Mouse (Mus musculus): ENCODE data around the gene Dnah11. TPM values are rescaled to one million over a fixed set of nuclear protein-coding genes. Genes with fewer than 3 reads are reported as not detected.

Gene Dnah11
- polyA plus RNA-seq, 1 experiment from 2014 or later: 0.29 TPM

GRCm38 (mm10) chr12:118186120-118186880 is 12.5 kb downstream of the Dnah11 start:
- no peaks in the 10 kb centered on the region; the same call in 1 of the 2 replicates for H3K27me3 ChIP-seq (ENCODE audit: control insufficient read depth, insufficient read depth, low read length)
- no peak overlapping the region for H3K4me3 ChIP-seq (ENCODE audit: low read depth, low read length)
- no peaks in the 10 kb centered on the region for H3K36me3 ChIP-seq (ENCODE audit: control insufficient read depth, insufficient read depth, low read length)
- DNase-seq (ENCODE audit: low spot score, missing footprints) (no peak), ATAC-seq (ENCODE audit: low FRiP score) (peak; percentile 26; the same call in 1 of the 2 replicates)
- H3K4me1 ChIP-seq (ENCODE audit: control insufficient read depth, insufficient read depth, low read length): peaks cover 10% of the 10 kb centered on the region
- 33% methylated on average over 4 of the region's 4 CpGs for WGBS
- no peak overlapping the region for H3K27ac ChIP-seq (ENCODE audit: low read depth, low read length)
- no peaks in the 10 kb centered on the region for H3K9me3 ChIP-seq (ENCODE audit: control insufficient read depth, low read length)
- no peak overlapping the region for H3K4me2 ChIP-seq
- no peak overlapping the region for H3K9ac ChIP-seq (ENCODE audit: low read length)

DNA sequence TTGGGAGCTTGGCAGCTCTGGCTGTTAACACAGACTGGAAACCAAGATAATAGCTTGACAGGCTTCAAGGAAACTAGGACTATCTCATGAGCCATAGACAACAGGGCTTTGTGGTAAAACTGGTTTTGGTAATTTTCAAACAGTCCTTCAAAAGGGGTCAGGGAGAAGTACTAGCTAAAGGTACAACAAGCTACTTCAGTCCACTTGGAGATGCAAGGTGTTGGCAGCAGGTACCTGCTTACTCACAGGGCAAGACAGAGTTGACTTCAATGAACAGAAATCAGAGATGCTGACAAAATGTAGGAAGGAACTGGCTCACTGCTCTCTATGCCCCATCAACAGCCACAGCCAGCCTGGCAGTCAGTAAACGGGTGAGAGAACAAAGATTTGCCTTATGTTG is 14.1 kb downstream of the Dnah11 start:
- Histone ChIP-seq H3K4me2 (no peak overlapping the region), H3K9ac (ENCODE audit: low read length) (no peak overlapping the region), H3K4me1 (ENCODE audit: control insufficient read depth, insufficient read depth, low read length) (peaks cover 10% of the 10 kb centered on the region), H3K27me3 (ENCODE audit: control insufficient read depth, insufficient read depth, low read length) (no peaks in the 10 kb centered on the region; the same call in 1 of the 2 replicates), H3K27ac (ENCODE audit: low read depth, low read length) (no peak overlapping the region), H3K4me3 (ENCODE audit: low read depth, low read length) (no peak overlapping the region), H3K9me3 (ENCODE audit: control insufficient read depth, low read length) (no peaks in the 10 kb centered on the region), H3K36me3 (ENCODE audit: control insufficient read depth, insufficient read depth, low read length) (no peaks in the 10 kb centered on the region)
- whole genome bisulfite sequencing: 78% methylated on average over 1 of the region's 1 CpGs
- ATAC-seq (ENCODE audit: low FRiP score) (no peak), DNase-seq (ENCODE audit: low spot score, missing footprints) (no peak)

GRCm38 (mm10) chr12:118177756-118178155 is 21.1 kb downstream of the Dnah11 start:
- Histone ChIP-seq H3K4me2 (no peak overlapping the region), H3K27me3 (ENCODE audit: control insufficient read depth, insufficient read depth, low read length) (no peaks in the 10 kb centered on the region), H3K9me3 (ENCODE audit: control insufficient read depth, low read length) (no peaks in the 10 kb centered on the region), H3K9ac (ENCODE audit: low read length) (no peak overlapping the region), H3K36me3 (ENCODE audit: control insufficient read depth, insufficient read depth, low read length) (no peaks in the 10 kb centered on the region), H3K27ac (ENCODE audit: low read depth, low read length) (no peak overlapping the region), H3K4me1 (ENCODE audit: control insufficient read depth, insufficient read depth, low read length) (no peaks in the 10 kb centered on the region), H3K4me3 (ENCODE audit: low read depth, low read length) (no peak overlapping the region)
- DNase-seq (ENCODE audit: low spot score, missing footprints): no peak
- no peak for ATAC-seq (ENCODE audit: low FRiP score)
- WGBS: 88% methylated on average over 5 of the region's 5 CpGs

DNA sequence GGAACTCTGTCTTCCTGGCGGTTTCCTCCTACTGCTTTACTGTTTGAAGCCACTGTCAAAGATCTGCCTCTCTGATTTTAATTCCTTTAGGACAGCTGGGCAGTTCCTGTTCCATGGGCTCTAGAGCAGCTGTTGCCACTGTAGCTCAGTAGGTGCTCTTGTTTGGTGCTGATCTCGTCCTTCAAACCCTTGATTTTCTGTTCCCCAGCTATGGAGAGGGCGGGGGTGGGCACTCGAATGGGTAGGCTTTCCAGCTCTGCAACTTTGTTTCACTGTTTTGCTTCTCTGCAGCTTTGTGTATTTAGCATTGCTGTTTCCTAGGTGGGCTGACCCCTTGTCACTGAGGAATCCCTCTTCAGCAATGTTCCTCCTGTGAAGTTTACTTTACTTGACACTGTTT is 34.1 kb downstream of the Dnah11 start:
- ATAC-seq (ENCODE audit: low FRiP score) (no peak), DNase-seq (ENCODE audit: low spot score, missing footprints) (peak; percentile 49)
- no peaks in the 10 kb centered on the region for H3K4me1 ChIP-seq (ENCODE audit: control insufficient read depth, insufficient read depth, low read length)
- H3K27me3 ChIP-seq (ENCODE audit: control insufficient read depth, insufficient read depth, low read length): no peaks in the 10 kb centered on the region
- 39% methylated on average over 4 of the region's 4 CpGs for WGBS
- no peaks in the 10 kb centered on the region; the same call in 1 of the 2 replicates for H3K9me3 ChIP-seq (ENCODE audit: control insufficient read depth, low read length)
- H3K9ac ChIP-seq (ENCODE audit: low read length): no peak overlapping the region
- H3K4me2 ChIP-seq: no peak overlapping the region
- no peaks in the 10 kb centered on the region for H3K36me3 ChIP-seq (ENCODE audit: control insufficient read depth, insufficient read depth, low read length)
- H3K27ac ChIP-seq (ENCODE audit: low read depth, low read length): no peak overlapping the region
- no peak overlapping the region for H3K4me3 ChIP-seq (ENCODE audit: low read depth, low read length)

DNA sequence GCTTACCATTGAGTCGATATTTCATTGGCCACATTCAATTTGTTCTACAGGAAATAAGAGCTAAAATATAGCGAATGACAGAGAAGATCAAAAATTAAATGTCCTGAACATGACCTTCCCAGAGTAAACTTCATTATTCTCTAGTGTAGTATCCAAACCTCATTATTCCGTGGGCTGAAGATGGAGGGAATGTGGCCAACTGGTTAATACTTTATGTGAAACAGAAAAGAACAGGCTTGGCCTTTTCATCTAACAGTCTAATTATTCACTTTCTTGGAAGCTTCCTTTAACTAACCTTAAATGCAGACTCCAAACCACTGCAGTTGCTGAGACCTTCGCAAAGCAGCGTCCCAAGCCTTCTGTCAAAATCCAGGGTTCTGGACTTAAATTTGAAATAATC is 41.9 kb downstream of the Dnah11 start:
- Histone ChIP-seq H3K4me1 (ENCODE audit: control insufficient read depth, insufficient read depth, low read length) (no peaks in the 10 kb centered on the region), H3K27ac (ENCODE audit: low read depth, low read length) (no peak overlapping the region), H3K4me2 (no peak overlapping the region), H3K4me3 (ENCODE audit: low read depth, low read length) (no peak overlapping the region), H3K9me3 (ENCODE audit: control insufficient read depth, low read length) (no peaks in the 10 kb centered on the region), H3K36me3 (ENCODE audit: control insufficient read depth, insufficient read depth, low read length) (no peaks in the 10 kb centered on the region), H3K27me3 (ENCODE audit: control insufficient read depth, insufficient read depth, low read length) (no peaks in the 10 kb centered on the region), H3K9ac (ENCODE audit: low read length) (no peak overlapping the region)
- DNase-seq (ENCODE audit: low spot score, missing footprints) (peak; percentile 68), ATAC-seq (ENCODE audit: low FRiP score) (no peak)
- WGBS: 91% methylated on average over 5 of the region's 5 CpGs

GRCm38 (mm10) chr12:118147521-118148033 is 51.3 kb downstream of the Dnah11 start:
- H3K4me1 ChIP-seq (ENCODE audit: control insufficient read depth, insufficient read depth, low read length): no peaks in the 10 kb centered on the region
- DNase-seq (ENCODE audit: low spot score, missing footprints) (peak; percentile 49), ATAC-seq (ENCODE audit: low FRiP score) (no peak)
- H3K4me2 ChIP-seq: no peak overlapping the region
- WGBS: 89% methylated on average over 2 of the region's 2 CpGs
- H3K27me3 ChIP-seq (ENCODE audit: control insufficient read depth, insufficient read depth, low read length): no peaks in the 10 kb centered on the region
- H3K9ac ChIP-seq (ENCODE audit: low read length): no peak overlapping the region
- no peaks in the 10 kb centered on the region for H3K9me3 ChIP-seq (ENCODE audit: control insufficient read depth, low read length)
- no peak overlapping the region for H3K27ac ChIP-seq (ENCODE audit: low read depth, low read length)
- H3K4me3 ChIP-seq (ENCODE audit: low read depth, low read length): no peak overlapping the region
- no peaks in the 10 kb centered on the region for H3K36me3 ChIP-seq (ENCODE audit: control insufficient read depth, insufficient read depth, low read length)

DNA sequence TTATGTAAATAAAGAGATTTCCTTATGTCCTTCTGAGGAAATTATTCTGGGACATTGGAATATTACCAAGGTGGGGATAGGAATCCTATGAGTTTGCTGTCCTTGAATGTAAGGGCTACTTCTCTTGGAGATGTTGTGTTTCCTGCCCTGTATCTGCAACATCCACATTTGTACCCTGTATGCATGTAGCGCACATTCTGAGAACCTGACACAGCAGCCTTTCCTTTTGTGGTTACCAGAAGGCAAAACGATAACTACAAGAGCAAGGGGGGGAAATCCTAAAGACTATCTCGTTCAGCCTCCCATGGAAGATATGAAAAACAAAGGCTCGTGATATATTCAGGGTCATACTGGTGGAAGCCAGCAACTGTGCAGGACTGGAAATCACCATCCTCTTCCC is 70.7 kb downstream of the Dnah11 start:
- Histone ChIP-seq H3K4me2 (no peak overlapping the region), H3K27me3 (ENCODE audit: control insufficient read depth, insufficient read depth, low read length) (no peaks in the 10 kb centered on the region), H3K9ac (ENCODE audit: low read length) (no peak overlapping the region), H3K4me1 (ENCODE audit: control insufficient read depth, insufficient read depth, low read length) (no peaks in the 10 kb centered on the region), H3K9me3 (ENCODE audit: control insufficient read depth, low read length) (no peaks in the 10 kb centered on the region), H3K36me3 (ENCODE audit: control insufficient read depth, insufficient read depth, low read length) (no peaks in the 10 kb centered on the region), H3K27ac (ENCODE audit: low read depth, low read length) (no peak overlapping the region), H3K4me3 (ENCODE audit: low read depth, low read length) (no peak overlapping the region)
- no peak for DNase-seq (ENCODE audit: low spot score, missing footprints)
- 92% methylated on average over 4 of the region's 4 CpGs for WGBS
- no peak for ATAC-seq (ENCODE audit: low FRiP score)

DNA sequence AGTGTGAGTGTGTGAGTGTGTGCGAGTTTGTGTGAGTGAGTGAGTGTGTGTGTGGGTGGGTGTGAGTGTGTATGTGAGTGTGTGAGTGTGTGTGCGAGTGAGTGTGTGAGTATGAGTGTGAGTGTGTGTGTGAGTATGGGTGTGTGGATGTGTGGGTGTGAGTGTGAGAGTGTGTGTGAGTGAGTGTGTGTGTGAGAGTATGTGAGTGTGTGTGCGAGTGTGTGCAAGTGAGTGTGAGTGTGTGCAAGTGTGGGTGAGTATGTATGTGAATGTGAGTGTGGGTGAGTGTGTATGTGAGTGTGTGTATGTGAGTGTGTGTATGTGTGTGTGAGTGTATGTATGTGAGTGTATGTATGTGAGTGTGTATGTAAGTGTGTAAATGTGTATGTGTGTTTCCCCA is 79.2 kb downstream of the Dnah11 start:
- ATAC-seq (ENCODE audit: low FRiP score) (no peak), DNase-seq (ENCODE audit: low spot score, missing footprints) (peak; percentile 51)
- H3K9me3 ChIP-seq (ENCODE audit: control insufficient read depth, low read length): no peaks in the 10 kb centered on the region
- no peaks in the 10 kb centered on the region for H3K4me1 ChIP-seq (ENCODE audit: control insufficient read depth, insufficient read depth, low read length)
- no peak overlapping the region for H3K9ac ChIP-seq (ENCODE audit: low read length)
- H3K4me3 ChIP-seq (ENCODE audit: low read depth, low read length): no peak overlapping the region
- no peaks in the 10 kb centered on the region for H3K27me3 ChIP-seq (ENCODE audit: control insufficient read depth, insufficient read depth, low read length)
- H3K36me3 ChIP-seq (ENCODE audit: control insufficient read depth, insufficient read depth, low read length): no peaks in the 10 kb centered on the region
- WGBS: 99% methylated on average over 3 of the region's 3 CpGs
- no peak overlapping the region for H3K4me2 ChIP-seq
- H3K27ac ChIP-seq (ENCODE audit: low read depth, low read length): no peak overlapping the region

DNA sequence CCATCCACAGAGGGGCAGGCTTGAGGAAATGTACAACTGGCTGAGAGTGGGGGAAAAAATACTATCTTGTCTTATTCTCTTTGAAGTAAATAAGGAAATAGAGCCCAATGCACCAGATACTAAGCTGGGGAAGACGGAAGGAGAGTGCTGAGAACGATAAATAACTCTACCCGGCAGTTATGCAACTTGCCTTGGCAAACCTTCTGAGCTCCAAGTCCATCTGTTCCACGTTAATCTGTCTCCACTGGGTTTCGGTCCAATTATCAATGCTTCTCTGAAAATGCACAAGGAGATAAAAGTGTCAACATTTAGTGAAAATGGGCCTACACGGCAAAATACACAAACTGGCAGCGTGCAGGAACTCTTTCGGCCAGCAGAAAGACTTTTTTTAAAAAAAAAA is 86.2 kb downstream of the Dnah11 start:
- Histone ChIP-seq H3K27me3 (ENCODE audit: control insufficient read depth, insufficient read depth, low read length) (no peaks in the 10 kb centered on the region), H3K36me3 (ENCODE audit: control insufficient read depth, insufficient read depth, low read length) (no peaks in the 10 kb centered on the region), H3K27ac (ENCODE audit: low read depth, low read length) (no peak overlapping the region), H3K9me3 (ENCODE audit: control insufficient read depth, low read length) (no peaks in the 10 kb centered on the region), H3K4me1 (ENCODE audit: control insufficient read depth, insufficient read depth, low read length) (no peaks in the 10 kb centered on the region), H3K4me3 (ENCODE audit: low read depth, low read length) (no peak overlapping the region), H3K4me2 (no peak overlapping the region), H3K9ac (ENCODE audit: low read length) (no peak overlapping the region)
- no peak for ATAC-seq (ENCODE audit: low FRiP score)
- WGBS: 87% methylated on average over 8 of the region's 8 CpGs
- no peak for DNase-seq (ENCODE audit: low spot score, missing footprints)
